Mouse (Mus musculus): ENCODE measurements at regions not wholly inside any gene's neighbourhood (a gene's known extent, or its start where the extent isn't known, plus 50 kb on each side); places are given as distances from the start of the nearest gene placed in this dataset.
A peak's percentile ranks its signal among the peaks of the same experiment; 100 is the strongest.

DNA sequence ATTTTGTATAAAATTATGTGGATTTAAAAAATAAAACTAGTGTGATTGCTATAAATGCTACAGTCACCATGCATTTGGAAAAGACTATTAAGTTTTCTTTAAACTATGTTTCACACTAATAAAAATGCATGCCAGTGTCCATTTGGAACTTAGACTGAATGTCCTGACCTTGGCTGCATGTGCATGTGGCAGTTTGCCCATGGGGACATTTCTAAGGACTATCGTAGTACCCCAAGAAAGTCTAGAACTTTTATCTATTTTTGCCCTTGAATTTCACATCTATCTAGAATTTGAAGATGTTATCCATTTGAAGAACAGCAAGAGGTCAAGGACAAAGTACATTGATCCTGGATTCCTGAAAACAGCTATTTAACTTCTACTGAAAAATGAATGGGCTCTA is 745.9 kb downstream of the Tmem182 start:
- no peak for ATAC-seq (ENCODE audit: low TSS enrichment)

DNA sequence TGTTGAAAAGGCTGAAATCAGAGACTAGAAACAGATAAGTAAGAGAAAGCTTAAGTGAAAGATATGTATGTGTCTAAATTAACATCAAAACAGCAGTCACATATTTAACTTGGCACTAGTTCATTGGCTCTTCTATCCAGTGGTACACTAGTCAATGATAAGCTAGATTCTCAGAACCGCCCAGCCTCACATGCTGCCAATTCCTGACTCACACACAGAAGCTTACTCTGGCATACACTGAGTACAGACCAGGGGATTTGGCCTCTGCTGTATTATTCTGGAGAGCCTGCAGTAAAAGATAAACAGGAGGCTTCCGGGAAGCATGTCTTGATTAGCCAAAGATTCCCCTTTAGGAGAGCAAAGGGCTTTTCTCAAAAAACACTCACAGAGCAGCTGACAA is 750.2 kb downstream of the Tmem182 start:
- no peak for ATAC-seq (ENCODE audit: low TSS enrichment)

DNA sequence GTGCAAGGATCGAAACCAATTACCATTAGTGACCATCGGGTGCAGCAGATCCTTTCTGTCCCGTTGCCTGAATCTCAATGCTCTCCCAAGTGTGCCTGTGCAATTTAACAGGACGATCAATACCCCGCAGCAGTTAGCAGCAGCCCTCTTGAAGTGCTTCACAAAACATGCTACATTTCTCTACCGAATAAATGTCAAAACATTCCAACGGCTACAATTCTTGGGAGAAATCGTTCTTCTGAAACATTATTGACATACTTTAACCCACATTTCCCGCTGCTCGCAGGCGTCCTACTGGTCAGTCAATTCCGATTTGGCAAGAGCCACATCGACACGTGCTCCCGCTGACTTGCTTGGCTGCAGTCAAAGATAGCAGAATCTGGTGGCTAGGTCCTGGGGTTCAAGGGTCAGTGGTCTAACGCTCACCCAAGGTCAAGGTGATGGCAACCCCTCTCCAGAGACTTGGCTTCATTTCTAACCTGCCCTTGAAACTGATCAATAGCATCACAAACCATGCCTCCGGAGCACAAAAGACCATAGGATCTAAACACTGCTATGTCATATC is 753.8 kb downstream of the Tmem182 start:
- no peak for ATAC-seq (ENCODE audit: low TSS enrichment)

DNA sequence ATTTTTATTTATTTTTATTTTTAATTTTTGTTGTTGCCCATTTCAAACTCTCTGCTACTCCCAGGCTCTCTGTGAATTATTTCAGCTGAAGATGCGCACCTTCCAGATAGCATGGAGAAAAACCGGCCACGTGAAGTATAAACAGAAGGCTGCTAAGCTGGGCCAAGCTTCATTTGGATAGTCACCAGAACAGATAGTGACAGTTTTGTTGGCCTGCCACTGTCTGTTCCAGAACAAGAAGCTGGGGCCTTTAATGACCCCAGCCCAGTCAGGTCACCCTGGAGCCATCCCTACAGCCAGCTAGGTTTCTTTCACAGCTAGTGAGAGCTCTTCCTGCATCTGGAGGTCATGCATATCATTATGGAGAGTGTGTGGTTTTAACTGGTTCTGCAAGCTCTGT is 754.6 kb downstream of the Tmem182 start:
- ATAC-seq (ENCODE audit: low TSS enrichment): no peak

DNA sequence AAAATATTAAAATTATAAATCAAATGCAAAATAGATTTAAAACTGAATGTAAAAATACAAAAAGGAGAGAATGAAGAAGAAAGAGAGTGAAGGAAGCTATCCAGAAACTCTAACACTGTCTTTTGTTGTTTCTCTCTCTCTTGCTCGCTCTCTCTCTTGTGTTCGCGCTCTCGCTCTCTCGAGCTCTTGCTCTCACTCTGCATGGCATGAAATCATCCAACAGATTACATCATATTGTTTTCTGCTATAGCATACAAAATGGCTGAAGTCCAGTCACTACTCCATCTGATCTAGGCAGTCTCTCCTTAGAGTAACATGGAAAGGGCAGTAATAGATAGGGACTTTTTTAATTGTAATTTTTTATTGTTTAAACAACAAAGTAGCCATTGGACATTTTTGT is 798.1 kb downstream of the Tmem182 start:
- no peak for ATAC-seq (ENCODE audit: low TSS enrichment)

DNA sequence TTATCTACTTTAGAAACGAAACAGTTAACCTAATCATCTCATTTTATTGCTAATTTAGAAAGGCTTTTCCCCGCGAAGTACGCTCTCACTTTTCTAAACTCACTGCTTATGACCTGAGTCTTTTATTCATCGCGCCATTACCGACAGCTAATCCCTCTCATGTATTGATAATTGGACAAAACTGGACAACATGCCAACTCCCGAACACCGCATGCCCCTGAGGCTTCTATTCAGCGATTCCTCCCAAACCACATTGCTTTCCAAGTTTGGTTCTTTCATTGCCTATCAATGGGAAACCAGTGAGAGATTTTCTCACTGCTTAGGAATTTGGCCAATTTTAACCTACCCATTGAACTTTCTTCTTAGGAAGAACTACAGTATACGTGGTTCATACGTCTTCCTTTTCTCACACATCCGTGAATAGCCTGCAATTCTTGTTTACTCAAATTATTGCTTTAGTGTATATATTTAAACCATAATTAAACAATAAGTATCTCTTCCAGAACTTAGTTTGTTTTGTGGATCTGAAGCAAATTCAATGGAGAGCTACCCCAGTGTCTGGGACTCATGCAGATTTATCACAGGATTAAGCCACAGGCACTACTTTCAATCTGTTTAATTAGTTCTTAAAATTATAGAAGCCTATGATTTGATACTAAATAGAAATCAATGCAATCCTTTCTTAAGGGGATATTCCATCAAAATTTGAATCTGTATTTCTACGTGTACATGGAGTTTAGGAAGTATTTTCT is 799.8 kb downstream of the Tmem182 start:
- ATAC-seq (ENCODE audit: low TSS enrichment): no peak

DNA sequence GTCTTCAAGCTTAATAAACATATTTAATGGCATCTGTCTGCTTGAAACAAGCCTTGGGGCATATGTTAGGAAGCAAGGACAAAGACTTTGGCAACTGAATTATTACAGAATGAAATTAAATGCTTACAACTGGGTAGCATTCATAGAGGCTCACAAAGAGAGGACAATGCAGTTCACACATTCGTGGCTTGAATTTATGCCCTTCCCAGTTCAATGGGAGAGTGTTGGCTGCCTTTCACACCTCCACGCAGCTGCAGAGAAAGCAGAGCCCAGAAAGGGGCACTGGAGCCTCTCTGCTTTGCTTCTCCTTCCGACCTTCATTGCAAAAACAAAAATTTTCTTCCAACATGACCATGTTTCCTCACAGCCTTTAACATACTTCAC is 800.3 kb downstream of the Tmem182 start:
- ATAC-seq (ENCODE audit: low TSS enrichment): no peak

DNA sequence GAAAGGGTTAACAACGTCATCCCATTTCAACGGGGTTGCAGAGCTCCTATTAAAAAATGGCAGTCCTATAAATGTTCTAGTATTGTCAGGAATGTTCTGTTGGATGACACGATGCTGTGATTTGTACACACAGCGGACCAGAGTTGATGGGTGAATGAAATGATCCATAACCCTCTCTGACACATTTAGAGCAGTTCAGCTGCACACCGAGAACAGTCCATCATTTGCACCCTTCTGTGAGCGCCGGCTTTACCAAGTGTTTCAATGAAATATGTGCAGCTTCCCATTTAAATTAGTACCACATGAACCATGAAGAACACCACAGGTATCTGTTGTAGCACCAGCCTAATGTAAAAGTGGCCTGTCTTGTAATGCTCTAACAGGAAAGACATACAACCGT is 805.4 kb downstream of the Tmem182 start:
- no peak for ATAC-seq (ENCODE audit: low TSS enrichment)

DNA sequence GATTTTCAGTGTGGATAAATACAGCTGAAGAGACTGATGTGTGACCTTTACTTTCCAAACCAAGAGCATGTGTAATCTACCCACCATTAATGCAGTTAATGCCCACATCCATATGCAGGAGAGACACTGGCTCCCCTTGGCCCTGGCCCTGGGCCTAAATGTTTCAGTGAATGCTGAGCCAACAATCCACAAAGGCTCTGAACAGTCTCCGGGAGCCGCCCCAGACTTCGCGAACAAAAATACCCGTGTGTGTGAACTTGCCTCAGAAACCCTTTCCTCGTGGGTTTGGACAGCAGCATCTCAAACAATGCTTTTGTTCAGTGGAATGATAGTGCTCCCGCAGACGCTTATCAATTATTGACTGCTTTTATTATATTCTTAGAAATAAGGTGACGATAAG is 846.4 kb downstream of the Tmem182 start:
- no peak for ATAC-seq (ENCODE audit: low TSS enrichment)

DNA sequence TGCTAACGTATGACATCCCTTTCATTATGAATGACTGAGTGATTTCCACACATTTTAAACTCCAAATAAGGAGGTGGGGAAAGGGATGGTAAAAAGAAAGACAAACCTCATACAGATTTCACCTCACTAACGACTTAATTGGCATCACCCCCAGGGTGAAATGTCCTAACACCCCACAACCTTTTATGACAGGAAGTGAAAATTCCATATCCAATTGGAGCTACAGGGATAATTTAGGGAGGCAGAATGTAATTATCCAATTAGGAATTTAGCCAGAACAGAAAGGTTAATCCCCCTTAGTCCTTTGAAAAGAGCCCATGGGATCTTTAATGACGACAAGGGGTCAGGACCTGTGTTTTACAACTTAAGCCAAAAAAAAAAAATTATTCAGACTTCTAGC is 846.8 kb downstream of the Tmem182 start:
- ATAC-seq (ENCODE audit: low TSS enrichment): no peak

DNA sequence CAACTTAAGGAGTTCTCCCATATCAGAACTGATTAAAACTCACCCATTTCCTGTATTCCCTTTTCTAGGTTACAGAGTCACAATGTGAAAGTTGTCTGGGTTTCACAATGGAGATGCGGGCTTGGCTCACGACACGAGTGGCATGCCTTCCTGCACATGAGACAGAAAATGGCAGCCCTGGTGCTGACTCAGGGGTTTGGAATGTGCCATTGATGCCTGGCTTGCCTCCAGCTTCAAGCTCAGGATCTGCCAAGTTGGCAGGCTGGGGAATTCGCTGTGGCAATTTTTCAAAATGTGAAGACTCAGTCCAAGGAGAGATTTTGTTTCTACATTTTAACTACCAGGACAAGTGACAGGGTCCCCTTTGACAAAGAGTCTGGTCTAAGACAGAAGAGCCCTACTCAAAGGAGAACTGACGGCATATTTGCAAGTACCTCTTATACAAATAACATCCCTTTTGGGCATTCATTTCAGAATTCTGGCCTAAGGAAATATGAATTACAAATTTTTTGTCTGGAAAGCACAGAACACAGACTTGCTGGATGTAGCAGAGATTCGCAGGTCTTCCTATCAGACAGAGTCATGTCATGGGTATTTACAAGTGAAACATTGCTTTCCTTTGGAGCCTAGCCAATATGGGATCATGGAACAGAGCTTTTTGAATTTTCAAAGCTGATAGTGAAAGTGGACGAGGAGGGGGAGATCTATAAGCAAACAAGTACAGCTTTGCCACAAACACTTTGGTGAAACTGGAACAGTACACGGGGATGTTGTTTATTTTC is 847.4 kb downstream of the Tmem182 start:
- ATAC-seq (ENCODE audit: low TSS enrichment): peak; percentile 50; the same call in 1 of the 2 replicates

DNA sequence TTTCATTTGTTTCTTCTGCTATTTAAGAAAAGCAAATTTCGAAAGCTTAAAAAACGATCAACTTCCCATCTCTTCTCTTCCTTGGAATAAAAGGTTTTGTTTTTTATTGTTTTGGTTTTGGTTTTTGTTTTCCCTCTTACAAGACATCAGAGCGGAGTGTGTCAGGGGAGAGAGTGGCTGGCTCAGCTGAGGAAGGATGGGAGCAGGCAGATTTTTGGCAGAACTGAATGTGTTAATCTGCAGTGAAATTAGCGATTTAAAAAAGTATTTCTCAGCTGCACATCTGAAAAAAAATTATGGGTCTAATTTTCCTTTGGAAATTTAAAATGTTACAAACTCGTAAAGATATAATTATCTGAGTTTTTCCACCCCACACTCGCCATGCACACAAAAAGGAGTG is 868.7 kb downstream of the Tmem182 start:
- ATAC-seq (ENCODE audit: low TSS enrichment): no peak

DNA sequence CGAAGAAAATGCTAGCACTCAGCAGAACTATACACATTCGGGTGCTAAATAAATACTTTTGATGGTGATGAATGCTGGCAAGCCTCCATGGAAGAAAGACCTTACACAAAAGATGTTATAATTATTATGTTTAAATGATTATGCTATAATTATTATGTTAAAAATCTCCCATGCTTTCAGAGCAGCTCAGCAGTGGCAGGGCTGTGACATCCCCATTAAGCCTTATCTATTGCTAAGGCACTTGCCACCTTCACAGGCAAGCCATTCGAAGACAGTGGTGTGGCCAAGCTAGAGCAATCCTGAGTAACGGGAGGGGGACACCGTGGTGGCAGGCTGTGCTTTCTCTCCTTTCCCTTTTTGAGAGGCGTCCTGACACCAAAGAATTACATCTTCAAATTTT is 869.9 kb downstream of the Tmem182 start:
- no peak for ATAC-seq (ENCODE audit: low TSS enrichment)

DNA sequence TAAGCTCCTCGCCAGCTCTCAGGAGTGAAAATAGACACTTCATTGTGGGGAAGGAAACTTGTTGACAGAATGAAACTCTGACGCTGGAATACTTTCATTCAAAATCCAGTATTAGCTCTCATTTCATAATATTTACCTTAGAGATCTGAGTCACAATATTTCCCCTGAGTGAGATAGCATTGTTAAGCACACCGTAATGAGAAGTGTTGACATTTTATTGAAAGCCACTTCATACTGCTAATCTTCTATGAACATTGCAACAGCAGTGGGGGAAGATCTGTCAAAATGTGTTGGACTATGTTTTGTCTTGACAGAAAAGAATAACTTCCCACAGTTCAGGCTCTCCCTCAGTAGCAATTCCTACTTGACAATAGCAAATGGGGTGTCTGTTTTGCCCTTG is 900.3 kb downstream of the Tmem182 start:
- no peak for ATAC-seq (ENCODE audit: low TSS enrichment)

DNA sequence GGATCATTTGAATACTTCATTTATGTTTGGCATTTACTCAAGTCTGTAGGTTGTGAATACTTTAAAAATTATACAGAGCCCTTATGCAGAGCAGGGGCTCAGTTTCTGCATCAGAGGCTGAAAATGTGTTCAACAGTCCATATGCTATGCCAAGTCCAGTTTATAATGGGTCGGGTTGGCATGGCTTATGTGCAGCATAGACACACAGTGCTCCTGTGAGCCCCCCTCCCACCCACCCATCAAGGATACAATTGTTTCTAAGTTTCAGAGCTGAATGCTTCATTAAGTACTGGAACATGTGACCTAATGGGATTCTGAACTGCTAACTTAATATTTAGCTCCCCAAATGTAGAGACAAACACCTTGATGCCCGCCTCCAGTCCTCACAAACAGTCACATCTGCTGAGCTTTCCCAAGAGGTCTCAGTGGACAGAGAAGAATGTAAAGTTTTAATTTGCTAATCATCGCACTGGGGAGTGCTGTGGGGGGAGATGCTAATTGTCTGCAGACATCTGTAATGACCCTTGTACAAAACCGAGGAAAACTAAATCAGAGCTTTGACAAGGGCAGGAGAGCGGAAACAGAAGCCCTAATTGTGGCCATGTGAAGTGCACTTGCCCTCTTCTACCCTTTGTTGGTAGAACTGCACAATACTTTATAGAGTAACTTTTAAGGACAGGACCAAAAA is 937.4 kb downstream of the Tmem182 start:
- ATAC-seq (ENCODE audit: low TSS enrichment): no peak

DNA sequence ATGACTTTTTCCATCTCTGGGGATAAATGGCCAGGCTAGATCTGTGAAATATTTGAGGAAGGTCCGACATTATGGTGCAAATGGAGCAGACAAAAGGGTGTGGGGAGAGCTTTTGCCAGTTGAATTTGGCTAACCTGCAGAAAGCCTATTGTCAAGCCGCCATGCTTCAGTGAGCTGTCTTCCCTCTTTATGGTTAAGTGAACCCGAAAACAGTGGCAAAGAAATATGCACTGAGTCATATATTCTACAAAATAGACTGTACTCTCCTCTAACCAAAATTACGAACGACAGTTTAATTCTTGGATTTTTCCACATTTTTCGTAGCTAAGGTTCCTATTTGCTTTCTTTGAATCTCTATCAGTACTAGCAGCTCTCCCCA is 937.9 kb downstream of the Tmem182 start:
- ATAC-seq (ENCODE audit: low TSS enrichment): no peak

DNA sequence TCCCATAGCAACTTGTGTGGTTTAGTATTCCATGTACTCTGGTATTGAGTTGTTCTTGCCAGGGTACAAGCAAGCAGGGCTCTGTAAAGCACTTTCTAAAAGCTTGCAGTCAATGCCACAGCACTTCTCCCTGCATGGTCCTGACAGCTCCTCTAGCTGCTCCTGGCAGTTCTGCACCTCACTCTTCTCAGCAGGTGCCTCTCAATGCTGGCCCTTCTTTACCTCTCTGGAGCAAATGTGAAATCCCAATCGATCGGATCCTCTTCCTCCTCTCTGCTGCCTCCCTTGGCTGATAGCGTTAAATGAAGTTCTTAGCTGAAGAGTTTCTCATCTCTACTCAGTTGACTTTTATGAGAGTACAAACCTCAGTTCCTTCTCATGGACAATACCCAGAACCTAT is 939.1 kb downstream of the Tmem182 start:
- ATAC-seq (ENCODE audit: low TSS enrichment): peak; percentile 27; the same call in 1 of the 2 replicates

DNA sequence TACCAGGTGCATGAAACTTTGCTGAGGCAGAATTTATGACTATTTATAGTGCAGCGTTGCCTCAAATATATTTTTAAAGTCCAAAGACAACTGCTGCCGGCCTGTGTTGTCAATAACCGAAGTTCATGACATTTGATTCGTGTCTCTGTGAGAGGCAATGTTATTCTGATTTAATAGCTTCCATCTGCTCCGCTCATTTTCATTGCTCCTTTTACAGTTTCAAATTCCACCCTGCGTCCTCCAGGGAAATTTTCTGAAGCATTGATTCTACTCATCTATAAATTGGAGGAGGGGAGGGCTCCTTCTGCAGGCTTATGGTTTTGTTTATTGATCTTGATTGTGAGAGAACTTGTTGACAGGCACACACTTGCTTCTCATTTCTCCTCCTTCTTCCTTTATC is 936.2 kb upstream of the Pou3f3 start:
- ATAC-seq (ENCODE audit: low TSS enrichment): no peak
